Mouse (Mus musculus) layer of hippocampus, adult 18-20 months (tissue): ENCODE measurements around the gene Mrpl14. TPM values are rescaled to one million over a fixed set of nuclear protein-coding genes. Genes with fewer than 3 reads are reported as not detected.

Experiments
- DNase-seq, 2 experiments: peaks; one replicate each; pipeline ENCODE4 v3.0.0; 2022; ENCODE audit warnings: low spot score in 2 of 2
- total RNA-seq, 2 experiments: library from RNA; stranded (reverse); gene quantifications; 2 replicates each; pipeline ENCODE4 v1.2.3; 2021

Mrpl14 gene
- total RNA-seq, 2 experiments from 2014 or later: 37.2 to 42.5 TPM

- DNase-seq: no peak
These were observed 60.6 kb downstream of the Mrpl14 start for GRCm38 (mm10) chr17:45746755-45747154.

GRCm38 (mm10) chr17:45747293-45747692 lies 61.2 kb downstream of the Mrpl14 start:
- no peak for DNase-seq

Other genes with a start within 250 kb of the Mrpl14 start
- gene Spats1, start 210.9 kb upstream of the Mrpl14 start, total RNA-seq: 1 to 10 TPM; 4.4 to 4.7 TPM
- 10 to 100 TPM; 21.9 to 22.7 TPM for gene Aars2, start 179.5 kb upstream of the Mrpl14 start, total RNA-seq
- gene Tcte1, start 162.9 kb upstream of the Mrpl14 start, total RNA-seq: 1 to 10 TPM in 1 of 2 experiments, under 1 TPM in 1; 0.91 to 1.6 TPM
- 100 to 1,000 TPM; 112 to 119 TPM for gene Tmem151b, start 136.6 kb upstream of the Mrpl14 start, total RNA-seq
- gene Nfkbie, start 130.6 kb upstream of the Mrpl14 start, total RNA-seq: 1 to 10 TPM; 2.3 to 2.5 TPM
- gene Slc35b2, start 122.4 kb upstream of the Mrpl14 start, total RNA-seq: 10 to 100 TPM; 26.2 to 29.9 TPM
- gene Hsp90ab1, start 113.1 kb upstream of the Mrpl14 start, total RNA-seq: 1,000 to 10,000 TPM; 1,799 to 1,827 TPM
- 10 to 100 TPM; 16.4 to 20.4 TPM for gene Slc29a1, start 86.7 kb upstream of the Mrpl14 start, total RNA-seq
- not detected for gene Mymx, start 84.2 kb upstream of the Mrpl14 start, total RNA-seq
- gene Capn11, start 27.0 kb upstream of the Mrpl14 start, total RNA-seq: 1 to 10 TPM in 1 of 2 experiments, under 1 TPM in 1; 0.68 to 3.0 TPM
- 100 to 1,000 TPM; 154 to 155 TPM for gene Tmem63b, start 583 bp downstream of the Mrpl14 start, total RNA-seq
- gene 1600014C23Rik, start 47.5 kb downstream of the Mrpl14 start, total RNA-seq: not detected